Mouse (Mus musculus) cerebral cortex, adult 2 months (tissue): ENCODE results near the gene Syt10.

Source experiments
- WGBS: fragments of 180-500 bp; shearing (Covaris S2); methylation state at CpG from one replicate; pipeline ENCODE4 v1.1.7; 2018; 5-methylcytosine and 5-hydroxymethylcytosine counted together

Syt10 gene

GRCm38 (mm10) chr15:89841364-89842017 lies at the start of gene Syt10:
Gene Syt10, minus strand, starts transcription at chr15:89841860.
- WGBS = 1% methylated on average over 51 of the region's 53 CpGs

- WGBS = 93% methylated on average over 2 of the region's 2 CpGs
Measured at GRCm38 (mm10) chr15:89883799-89884198, 42.1 kb upstream of the Syt10 start.

GRCm38 (mm10) chr15:89878981-89879380 lies 37.3 kb upstream of the Syt10 start:
- 68% methylated on average over 2 of the region's 2 CpGs for WGBS

- WGBS = 31% methylated on average over 10 of the region's 10 CpGs
Measured at GRCm38 (mm10) chr15:89816098-89816497, 25.6 kb downstream of the Syt10 start.

- 54% methylated on average over 3 of the region's 3 CpGs for WGBS
Measured at GRCm38 (mm10) chr15:89804478-89804877, 37.2 kb downstream of the Syt10 start.

GRCm38 (mm10) chr15:89779928-89780327 lies 61.7 kb downstream of the Syt10 start:
- WGBS = 38% methylated on average over 9 of the region's 9 CpGs

- WGBS = 89% methylated on average over 13 of the region's 13 CpGs
Measured at GRCm38 (mm10) chr15:89766016-89766415, 75.6 kb downstream of the Syt10 start.

GRCm38 (mm10) chr15:89733611-89734010 lies 108.0 kb downstream of the Syt10 start:
- 24% methylated on average over 3 of the region's 3 CpGs for whole genome bisulfite sequencing
